Mouse (Mus musculus) liver, embryonic 15.5 days (tissue): ENCODE measurements at regions not wholly inside any gene's neighbourhood (a gene's known extent, or its start where the extent isn't known, plus 50 kb on each side); places are given as distances from the start of the nearest gene placed in this dataset.

ENCODE experiments used
- ATAC-seq: fragments of 200-750 bp; cut with Nextera tagmentation; 2 replicates; pipeline ENCODE4 v1.8.0; 2017; ENCODE audit warnings: moderate number of reproducible peaks, mild to moderate bottlenecking, moderate library complexity; ENCODE audit not compliant: insufficient read depth
- H3K27ac ChIP-seq: fragments of 300-500 bp; sonication (generic); replicated peaks from 2 replicates; pipeline ENCODE4 v1.5.1; 2015; ENCODE audit warnings: mild to moderate bottlenecking, inconsistent platforms
- H3K27me3 ChIP-seq: fragments of 300-500 bp; sonication (generic); 2 replicates; pipeline ENCODE4 v1.6.1; 2015; ENCODE audit warnings: mild to moderate bottlenecking, inconsistent platforms
- H3K36me3 ChIP-seq: fragments of 300-500 bp; sonication (generic); replicated peaks from 2 replicates; pipeline ENCODE4 v1.6.1; 2015; ENCODE audit warnings: moderate library complexity, mild to moderate bottlenecking, inconsistent platforms
- H3K4me1 ChIP-seq: fragments of 300-500 bp; sonication (generic); replicated peaks from 2 replicates; pipeline ENCODE4 v1.6.1; 2015; ENCODE audit warnings: inconsistent platforms
- H3K4me2 ChIP-seq: fragments of 300-500 bp; sonication (generic); 2 replicates; pipeline ENCODE4 v1.6.1; 2015; ENCODE audit warnings: moderate library complexity, mild to moderate bottlenecking, inconsistent platforms
- H3K4me3 ChIP-seq: fragments of 300-500 bp; sonication (generic); replicated peaks from 2 replicates; pipeline ENCODE4 v1.5.1; 2015; ENCODE audit warnings: mild to moderate bottlenecking, inconsistent platforms
- H3K9ac ChIP-seq: fragments of 300-500 bp; sonication (generic); 2 replicates; pipeline ENCODE4 v1.6.1; 2015; ENCODE audit warnings: moderate library complexity, mild to moderate bottlenecking, inconsistent platforms
- H3K9me3 ChIP-seq: fragments of 300-500 bp; sonication (generic); replicated peaks from 2 replicates; pipeline ENCODE4 v1.6.1; 2016; ENCODE audit warnings: inconsistent platforms
- WGBS: fragments of 180-500 bp; shearing (Covaris S2); methylation state at CpG from one replicate; pipeline ENCODE4 v1.1.7; 2015; ENCODE audit warnings: mixed read lengths; ENCODE audit not compliant: insufficient replicate concordance; 5-methylcytosine and 5-hydroxymethylcytosine counted together

GRCm38 (mm10) chr16:78098555-78098954 is 202.7 kb upstream of the Cxadr start:
- Histone ChIP-seq H3K4me2 (no peak overlapping the region), H3K9me3 (no peaks in the 10 kb centered on the region), H3K27me3 (no peaks in the 10 kb centered on the region), H3K27ac (no peak overlapping the region), H3K4me1 (no peaks in the 10 kb centered on the region), H3K4me3 (no peak overlapping the region), H3K9ac (no peak overlapping the region), H3K36me3 (no peaks in the 10 kb centered on the region)
- ATAC-seq: no peak
- 61% methylated on average over 6 of the region's 6 CpGs for WGBS

DNA sequence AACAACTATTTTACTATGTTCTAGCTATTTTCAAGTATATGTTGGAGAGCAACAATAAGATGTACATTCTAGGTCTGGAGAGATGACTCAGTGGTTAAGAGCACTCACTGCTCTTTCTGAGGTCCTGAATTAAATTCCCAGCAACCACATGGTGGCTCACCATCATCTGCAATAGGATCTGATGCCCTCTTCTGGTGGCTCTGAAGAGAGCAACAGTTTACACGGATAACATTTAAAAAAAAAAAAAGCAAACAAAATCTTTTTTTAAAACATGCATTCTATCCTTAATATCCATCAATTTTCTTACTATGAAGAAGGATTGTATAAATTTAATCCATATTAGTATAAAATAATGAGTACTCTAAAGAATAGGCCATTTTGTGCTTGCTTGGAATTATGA is 204.7 kb upstream of the Cxadr start:
- H3K4me2 ChIP-seq: no peak overlapping the region
- no peak for ATAC-seq
- H3K9ac ChIP-seq: no peak overlapping the region
- H3K27ac ChIP-seq: no peak overlapping the region
- no peaks in the 10 kb centered on the region for H3K4me1 ChIP-seq
- no peaks in the 10 kb centered on the region for H3K9me3 ChIP-seq
- WGBS: 35% methylated on average over 1 of the region's 1 CpGs
- no peak overlapping the region for H3K4me3 ChIP-seq
- no peaks in the 10 kb centered on the region for H3K27me3 ChIP-seq
- no peaks in the 10 kb centered on the region for H3K36me3 ChIP-seq

GRCm38 (mm10) chr16:78090155-78090554 is 211.1 kb upstream of the Cxadr start:
- H3K27ac ChIP-seq: no peak overlapping the region
- 62% methylated on average over 3 of the region's 3 CpGs for WGBS
- no peak overlapping the region for H3K4me3 ChIP-seq

GRCm38 (mm10) chr16:78067532-78068118 is 233.7 kb upstream of the Cxadr start:
- Histone ChIP-seq H3K27me3 (no peaks in the 10 kb centered on the region), H3K4me3 (no peak overlapping the region), H3K9ac (no peak overlapping the region), H3K4me1 (no peaks in the 10 kb centered on the region), H3K4me2 (no peak overlapping the region), H3K27ac (no peak overlapping the region), H3K9me3 (no peaks in the 10 kb centered on the region), H3K36me3 (no peaks in the 10 kb centered on the region)
- ATAC-seq: no peak
- 63% methylated on average over 10 of the region's 10 CpGs for WGBS

More at GRCm38 (mm10) chr16:78090155-78090554, 211.1 kb upstream of the Cxadr start:
- no peak overlapping the region for H3K9ac ChIP-seq
- H3K27me3 ChIP-seq: no peaks in the 10 kb centered on the region
- no peak for ATAC-seq
- H3K9me3 ChIP-seq: no peaks in the 10 kb centered on the region
- no peaks in the 10 kb centered on the region for H3K36me3 ChIP-seq
- H3K4me2 ChIP-seq: no peak overlapping the region
- H3K4me1 ChIP-seq: no peaks in the 10 kb centered on the region

DNA sequence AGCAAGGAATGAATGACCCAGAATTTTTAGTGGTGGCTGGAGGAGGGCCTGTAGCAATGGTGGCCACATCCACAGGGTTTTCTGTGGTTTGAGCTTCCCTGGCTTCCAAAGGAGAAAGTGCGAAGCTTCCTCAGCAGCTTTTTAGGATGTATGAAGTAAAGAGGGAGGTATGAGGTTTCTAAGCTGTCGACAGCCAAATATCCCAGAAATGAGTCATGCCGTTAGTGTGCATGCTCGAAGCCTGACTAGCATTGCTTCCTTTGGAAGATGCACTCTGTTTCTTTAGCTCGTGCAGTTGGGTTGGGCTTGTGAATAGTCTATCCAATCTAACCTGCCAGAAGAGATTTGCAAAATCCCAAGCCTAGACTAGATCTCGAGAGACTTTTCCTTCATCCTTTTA is 240.8 kb upstream of the Cxadr start:
- Histone ChIP-seq H3K9me3 (0 out of 2 replicates have a peak, but pooled peaks cover 3% of the 10 kb centered on the region), H3K27ac (no peak overlapping the region), H3K9ac (no peak overlapping the region), H3K4me3 (no peak overlapping the region), H3K4me2 (no peak overlapping the region), H3K27me3 (no peaks in the 10 kb centered on the region), H3K4me1 (no peaks in the 10 kb centered on the region), H3K36me3 (no peaks in the 10 kb centered on the region)
- ATAC-seq: no peak
- 58% methylated on average over 6 of the region's 6 CpGs for WGBS

GRCm38 (mm10) chr16:78057549-78057948 is 243.7 kb upstream of the Cxadr start:
- no peak overlapping the region for H3K4me3 ChIP-seq
- H3K27me3 ChIP-seq: no peaks in the 10 kb centered on the region
- H3K9me3 ChIP-seq: 0 out of 2 replicates have a peak, but pooled peaks cover 3% of the 10 kb centered on the region
- 53% methylated on average over 3 of the region's 3 CpGs for WGBS
- H3K4me1 ChIP-seq: no peaks in the 10 kb centered on the region
- no peak for ATAC-seq
- no peak overlapping the region for H3K4me2 ChIP-seq
- no peak overlapping the region for H3K27ac ChIP-seq
- no peak overlapping the region for H3K9ac ChIP-seq
- H3K36me3 ChIP-seq: no peaks in the 10 kb centered on the region

- Histone ChIP-seq H3K27me3 (no peaks in the 10 kb centered on the region), H3K4me2 (no peak overlapping the region), H3K9me3 (no peaks in the 10 kb centered on the region), H3K9ac (no peak overlapping the region), H3K4me3 (no peak overlapping the region), H3K36me3 (no peaks in the 10 kb centered on the region), H3K4me1 (no peaks in the 10 kb centered on the region), H3K27ac (no peak overlapping the region)
- 42% methylated on average over 7 of the region's 7 CpGs for WGBS
- no peak for ATAC-seq
These were observed 249.2 kb upstream of the Cxadr start for GRCm38 (mm10) chr16:78052133-78052532.

GRCm38 (mm10) chr16:78040149-78040920 is 261.0 kb upstream of the Cxadr start:
- Histone ChIP-seq H3K4me3 (no peak overlapping the region), H3K36me3 (no peaks in the 10 kb centered on the region), H3K9me3 (no peaks in the 10 kb centered on the region), H3K4me2 (no peak overlapping the region), H3K9ac (no peak overlapping the region), H3K27me3 (no peaks in the 10 kb centered on the region), H3K27ac (no peak overlapping the region), H3K4me1 (no peaks in the 10 kb centered on the region)
- no peak for ATAC-seq
- 49% methylated on average over 4 of the region's 4 CpGs for WGBS

- Histone ChIP-seq H3K9me3 (no peaks in the 10 kb centered on the region), H3K27ac (no peak overlapping the region), H3K4me1 (no peaks in the 10 kb centered on the region), H3K27me3 (no peaks in the 10 kb centered on the region), H3K4me3 (no peak overlapping the region), H3K36me3 (no peaks in the 10 kb centered on the region), H3K9ac (no peak overlapping the region), H3K4me2 (no peak overlapping the region)
- WGBS: 52% methylated on average over 8 of the region's 8 CpGs
- no peak for ATAC-seq
These were observed 281.5 kb upstream of the Cxadr start for GRCm38 (mm10) chr16:78019605-78020285.

DNA sequence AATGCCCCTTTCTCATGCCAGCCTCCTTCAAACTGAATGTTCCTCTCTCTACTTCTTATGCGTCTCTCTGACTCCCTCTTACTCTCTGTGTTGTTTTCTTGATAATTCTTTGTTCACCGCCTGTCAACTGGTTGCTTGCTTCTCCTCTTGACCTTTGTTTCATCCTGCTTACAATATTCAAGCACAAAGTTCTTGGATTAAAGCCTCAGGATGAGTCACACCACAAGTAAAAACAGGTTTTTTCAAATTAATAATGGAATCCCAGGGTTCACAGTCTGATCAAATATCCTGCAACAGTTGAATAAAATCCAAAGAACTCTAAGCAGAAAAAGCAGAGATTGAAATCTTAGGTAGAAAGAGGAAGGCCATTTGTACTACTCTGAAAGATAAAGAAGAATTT is 285.9 kb upstream of the Cxadr start:
- H3K4me3 ChIP-seq: no peak overlapping the region
- no peak for ATAC-seq
- H3K27ac ChIP-seq: no peak overlapping the region
- WGBS: 66% methylated on average over 2 of the region's 2 CpGs
- no peaks in the 10 kb centered on the region for H3K4me1 ChIP-seq
- H3K27me3 ChIP-seq: no peaks in the 10 kb centered on the region
- H3K36me3 ChIP-seq: no peaks in the 10 kb centered on the region
- H3K9ac ChIP-seq: no peak overlapping the region
- no peaks in the 10 kb centered on the region for H3K9me3 ChIP-seq
- H3K4me2 ChIP-seq: no peak overlapping the region

GRCm38 (mm10) chr16:78013049-78013819 is 288.1 kb upstream of the Cxadr start:
- H3K36me3 ChIP-seq: no peaks in the 10 kb centered on the region
- no peaks in the 10 kb centered on the region for H3K9me3 ChIP-seq
- no peaks in the 10 kb centered on the region for H3K27me3 ChIP-seq
- 55% methylated on average over 5 of the region's 5 CpGs for WGBS
- no peak overlapping the region for H3K27ac ChIP-seq
- H3K4me1 ChIP-seq: no peaks in the 10 kb centered on the region
- no peak overlapping the region for H3K4me3 ChIP-seq
- ATAC-seq: no peak
- H3K9ac ChIP-seq: no peak overlapping the region
- no peak overlapping the region for H3K4me2 ChIP-seq
